Mouse (Mus musculus): ENCODE data around the gene Fam208b.

Gene Fam208b

GRCm38 (mm10) chr13:3627139-3627538, 16.2 kb upstream of the Fam208b start:
- no peak for TF ChIP-seq GATA4 (IDR thresholded peaks at IDR 0.05; ENCODE audit: insufficient replicate concordance, low read length)

GRCm38 (mm10) chr13:3610118-3610794, 652 bp downstream of the Fam208b start:
- TF ChIP-seq GATA4 (IDR thresholded peaks at IDR 0.05; ENCODE audit: insufficient replicate concordance, low read length), result no peak

- no peak for TF ChIP-seq GATA4 (IDR thresholded peaks at IDR 0.05; ENCODE audit: insufficient replicate concordance, low read length)
Observed at GRCm38 (mm10) chr13:3609780-3610117, 1.2 kb downstream of the Fam208b start.

- TF ChIP-seq GATA4 (IDR thresholded peaks at IDR 0.05; ENCODE audit: insufficient replicate concordance, low read length), result no peak
Observed at GRCm38 (mm10) chr13:3596232-3596631, 14.7 kb downstream of the Fam208b start.

GRCm38 (mm10) chr13:3594311-3594710, 16.6 kb downstream of the Fam208b start:
- TF ChIP-seq GATA4 (IDR thresholded peaks at IDR 0.05; ENCODE audit: insufficient replicate concordance, low read length), result no peak

- no peak for TF ChIP-seq GATA4 (IDR thresholded peaks at IDR 0.05; ENCODE audit: insufficient replicate concordance, low read length)
Observed at GRCm38 (mm10) chr13:3590789-3591188, 20.1 kb downstream of the Fam208b start.

- no peak for TF ChIP-seq GATA4 (IDR thresholded peaks at IDR 0.05; ENCODE audit: insufficient replicate concordance, low read length)
Observed at GRCm38 (mm10) chr13:3563953-3564352, 47.0 kb downstream of the Fam208b start.

GRCm38 (mm10) chr13:3563130-3563529, 47.8 kb downstream of the Fam208b start:
- TF ChIP-seq GATA4 (IDR thresholded peaks at IDR 0.05; ENCODE audit: insufficient replicate concordance, low read length), result no peak

GRCm38 (mm10) chr13:3547856-3548255, 63.1 kb downstream of the Fam208b start:
- no peak; the same call in 1 of the 2 replicates for TF ChIP-seq GATA4 (IDR thresholded peaks at IDR 0.05; ENCODE audit: insufficient replicate concordance, low read length)

GRCm38 (mm10) chr13:3547410-3547809, 63.5 kb downstream of the Fam208b start:
- no peak for TF ChIP-seq GATA4 (IDR thresholded peaks at IDR 0.05; ENCODE audit: insufficient replicate concordance, low read length)

- no peak for TF ChIP-seq GATA4 (IDR thresholded peaks at IDR 0.05; ENCODE audit: insufficient replicate concordance, low read length)
Observed at GRCm38 (mm10) chr13:3544925-3545324, 66.0 kb downstream of the Fam208b start.

- no peak for TF ChIP-seq GATA4 (IDR thresholded peaks at IDR 0.05; ENCODE audit: insufficient replicate concordance, low read length)
Observed at GRCm38 (mm10) chr13:3544077-3544874, 66.6 kb downstream of the Fam208b start.

GRCm38 (mm10) chr13:3541159-3541782, 69.6 kb downstream of the Fam208b start:
- TF ChIP-seq GATA4 (IDR thresholded peaks at IDR 0.05; ENCODE audit: insufficient replicate concordance, low read length), result no peak

GRCm38 (mm10) chr13:3540166-3540565, 70.7 kb downstream of the Fam208b start:
- no peak for TF ChIP-seq GATA4 (IDR thresholded peaks at IDR 0.05; ENCODE audit: insufficient replicate concordance, low read length)

GRCm38 (mm10) chr13:3538969-3539562, 71.8 kb downstream of the Fam208b start:
- TF ChIP-seq GATA4 (IDR thresholded peaks at IDR 0.05; ENCODE audit: insufficient replicate concordance, low read length), result no peak
